Mouse (Mus musculus): ENCODE data around the gene Rpl10a. TPM values are rescaled to one million over a fixed set of nuclear protein-coding genes. Genes with fewer than 3 reads are reported as not detected.
A peak's percentile ranks its signal among the peaks of the same experiment; 100 is the strongest.

Rpl10a gene
- 100 to 1,000 TPM; 327 to 414 TPM for total RNA-seq (2021)
- long read RNA-seq, experiment 1, transcript Rpl10a-201 (6 exons, 830 nt) = major isoform, 284 of 298 reads
- long read RNA-seq, experiment 1, partial matches to known transcripts = 6 of 298 reads
- long read RNA-seq, experiment 1, other reads (novel, unspliced or antisense) = 1 of 298 reads
- long read RNA-seq, experiment 2, transcript Rpl10a-201 (6 exons, 830 nt) = major isoform, 405 of 443 reads
- long read RNA-seq, experiment 2, transcript Rpl10a-204 (2 exons, 1,618 nt) = minor isoform, 5 of 443 reads
- long read RNA-seq, experiment 2, transcript Rpl10a-207 (5 exons, 901 nt) = minor isoform, 11 of 443 reads
- long read RNA-seq, experiment 2, transcript Rpl10a-212 (6 exons, 729 nt) = minor isoform, 5 of 443 reads
- long read RNA-seq, experiment 2, partial matches to known transcripts = 9 of 443 reads
- long read RNA-seq, experiment 2, other reads (novel, unspliced or antisense) = 4 of 443 reads

DNA sequence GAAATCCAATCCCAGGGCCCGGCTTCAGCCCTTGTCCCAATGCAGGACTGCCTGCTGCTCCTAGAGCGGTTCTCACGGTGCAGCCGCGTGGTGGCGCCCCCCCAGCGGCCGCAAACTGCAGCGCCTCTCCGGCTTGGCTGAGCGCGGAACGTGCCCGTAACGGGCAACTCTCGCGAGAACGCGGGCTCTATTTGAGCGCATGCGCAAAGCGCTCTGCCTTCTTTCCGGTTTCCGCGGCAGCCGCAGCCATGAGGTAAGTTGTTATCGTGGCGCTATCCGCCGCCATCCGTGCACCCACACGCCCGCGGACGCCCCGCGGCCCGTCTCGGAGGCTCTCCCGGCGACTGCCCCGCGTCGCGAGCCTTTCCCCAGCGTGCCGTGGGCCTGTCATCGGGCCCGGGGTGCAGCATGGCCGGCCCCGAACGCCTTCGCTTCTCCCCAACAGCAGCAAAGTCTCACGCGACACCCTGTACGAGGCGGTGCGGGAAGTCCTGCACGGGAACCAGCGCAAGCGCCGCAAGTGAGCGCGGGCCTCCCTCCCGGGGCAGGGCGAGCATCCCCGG is at the start of gene Rpl10a:
Gene Rpl10a (plus strand): TSS at position 106 of the 563 bp plus-strand sequence.
- DNase-seq = peak; percentile 98
- intact Hi-C loops (cut with DNase I) = loop anchor here (2.0 kb wide), 1 partner anchor 20 kb away; no protein-coding TSS in a partner anchor

DNA sequence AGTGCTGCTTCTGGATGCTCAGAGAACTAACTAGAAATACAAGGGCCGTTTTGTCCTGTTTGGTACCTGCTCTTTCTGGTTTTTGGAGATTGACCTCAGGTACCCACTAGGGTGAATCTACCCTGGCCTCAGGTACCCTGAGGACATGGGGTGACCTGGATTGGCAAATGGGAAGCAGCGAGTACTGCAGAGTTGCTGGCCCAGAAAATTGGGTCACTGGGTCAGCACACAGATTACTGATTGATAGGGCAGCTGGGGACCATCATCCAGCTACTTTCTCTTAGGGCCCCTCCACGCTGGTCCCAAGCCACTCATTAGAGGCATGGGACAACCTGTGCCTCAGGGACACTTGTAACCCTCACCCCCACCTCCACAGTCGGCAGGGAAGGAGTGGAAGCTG is 49.0 kb upstream of the Rpl10a start:
- intact Hi-C loops (cut with DNase I) = no loop called here
- no peak for DNase-seq

GRCm38 (mm10) chr17:28279780-28280422 is 48.4 kb upstream of the Rpl10a start:
- intact Hi-C loops (cut with DNase I) = no loop called here
- DNase-seq = peak; percentile 60 to 67

DNA sequence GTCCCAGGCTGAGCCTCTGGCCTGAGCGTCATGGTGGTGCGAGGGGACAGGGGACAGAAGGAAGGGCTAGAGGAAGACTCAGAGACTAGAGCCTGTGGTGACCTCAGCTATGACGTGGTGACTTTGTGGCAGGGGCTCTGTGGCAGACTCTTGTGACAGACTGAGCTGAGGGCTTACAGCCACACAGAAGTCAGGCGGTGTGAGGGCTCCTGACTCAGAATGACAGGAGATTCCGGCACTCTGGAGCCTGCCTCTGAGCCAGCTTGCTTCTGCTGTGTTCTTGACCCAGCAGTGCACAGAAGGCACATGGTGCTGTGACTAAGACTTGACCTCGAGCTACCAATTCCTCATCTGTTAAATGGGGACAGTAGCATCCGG is 47.9 kb upstream of the Rpl10a start:
- intact Hi-C loops (cut with DNase I) = no loop called here
- DNase-seq = no peak

GRCm38 (mm10) chr17:28280831-28281377 is 47.4 kb upstream of the Rpl10a start:
- intact Hi-C loops (cut with DNase I) = no loop called here
- DNase-seq = no peak

DNA sequence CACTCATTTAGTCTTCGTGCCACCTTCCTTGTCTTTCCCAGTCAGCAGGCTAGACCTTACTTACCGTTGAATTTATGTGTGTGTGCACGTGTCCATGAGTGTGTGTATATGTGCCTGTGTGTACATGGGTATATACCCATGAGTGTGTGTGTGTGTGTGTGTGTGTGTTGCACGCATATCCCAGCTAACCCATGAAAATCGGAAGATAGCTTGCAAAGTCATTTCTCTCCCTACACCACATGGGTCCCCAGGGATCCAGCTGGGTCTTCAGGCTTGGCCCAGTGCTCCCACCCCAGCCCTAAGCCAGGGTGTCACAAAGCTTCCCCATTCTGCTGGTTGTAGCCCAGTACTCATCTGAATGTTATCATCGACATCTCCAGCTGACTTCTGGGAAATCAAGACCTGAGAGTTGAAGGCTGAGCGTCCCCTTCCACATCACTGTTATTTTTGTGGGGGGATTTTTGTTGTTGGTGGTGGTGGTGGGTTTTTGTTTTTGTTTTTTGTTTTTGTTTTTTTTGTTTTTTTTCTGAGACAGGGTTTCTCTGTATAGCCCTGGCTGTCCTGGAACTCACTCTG is 46.3 kb upstream of the Rpl10a start:
- no peak for DNase-seq
- intact Hi-C loops (cut with DNase I) = no loop called here

GRCm38 (mm10) chr17:28283199-28283598 is 45.1 kb upstream of the Rpl10a start:
- no peak for DNase-seq
- intact Hi-C loops (cut with DNase I) = no loop called here

GRCm38 (mm10) chr17:28286133-28286532 is 42.1 kb upstream of the Rpl10a start:
- intact Hi-C loops (cut with DNase I) = no loop called here
- no peak for DNase-seq

GRCm38 (mm10) chr17:28286964-28287363 is 41.3 kb upstream of the Rpl10a start:
- no peak for DNase-seq
- intact Hi-C loops (cut with DNase I) = no loop called here

GRCm38 (mm10) chr17:28287578-28287977 is 40.7 kb upstream of the Rpl10a start:
- DNase-seq = no peak
- intact Hi-C loops (cut with DNase I) = no loop called here

DNA sequence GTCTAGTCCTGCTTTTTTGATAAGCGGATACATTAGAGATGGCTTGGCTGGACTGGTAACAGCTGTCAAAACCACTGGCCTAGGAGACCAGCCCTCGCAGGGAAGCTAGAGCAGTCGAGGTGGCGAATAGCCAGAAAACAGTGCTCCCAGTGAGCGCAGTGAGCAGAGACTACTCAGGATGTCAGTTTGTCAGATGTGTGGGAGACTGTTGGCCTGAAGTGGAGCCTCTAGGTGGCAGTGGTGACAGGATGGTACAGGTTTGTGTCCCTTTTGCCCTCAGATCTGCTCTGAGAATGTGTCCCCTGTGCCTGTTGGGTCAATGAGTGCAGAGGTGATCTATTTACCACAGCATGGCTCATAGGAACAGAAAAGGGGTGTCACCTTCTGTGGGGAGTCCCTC is 40.3 kb upstream of the Rpl10a start:
- intact Hi-C loops (cut with DNase I) = no loop called here
- no peak for DNase-seq

DNA sequence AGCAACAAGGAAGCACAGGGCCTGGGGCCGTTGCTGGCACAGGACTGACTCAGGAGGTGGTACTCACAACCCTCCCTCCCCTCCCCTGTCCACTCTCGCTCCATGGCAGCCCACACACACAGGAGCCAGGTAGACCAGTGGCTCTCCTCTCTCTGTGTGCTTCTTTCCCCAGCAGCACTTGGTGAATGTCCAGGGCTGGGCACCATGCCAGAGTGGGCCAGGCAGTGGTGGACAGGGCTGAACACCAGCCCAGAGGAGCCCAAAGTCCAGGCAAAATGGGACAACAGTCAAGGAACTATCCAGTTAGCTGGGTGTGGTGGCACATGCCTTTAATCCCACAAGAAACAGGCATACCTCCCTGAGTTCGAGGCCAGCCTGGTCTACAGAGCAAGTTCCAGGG is 38.0 kb upstream of the Rpl10a start:
- intact Hi-C loops (cut with DNase I) = no loop called here
- peak in 1 of 2 experiments; percentile 43 for DNase-seq

- intact Hi-C loops (cut with DNase I) = no loop called here
- DNase-seq = no peak
These were observed 37.6 kb upstream of the Rpl10a start for GRCm38 (mm10) chr17:28290671-28291070.

GRCm38 (mm10) chr17:28291346-28291745 is 36.9 kb upstream of the Rpl10a start:
- DNase-seq = no peak
- intact Hi-C loops (cut with DNase I) = no loop called here

DNA sequence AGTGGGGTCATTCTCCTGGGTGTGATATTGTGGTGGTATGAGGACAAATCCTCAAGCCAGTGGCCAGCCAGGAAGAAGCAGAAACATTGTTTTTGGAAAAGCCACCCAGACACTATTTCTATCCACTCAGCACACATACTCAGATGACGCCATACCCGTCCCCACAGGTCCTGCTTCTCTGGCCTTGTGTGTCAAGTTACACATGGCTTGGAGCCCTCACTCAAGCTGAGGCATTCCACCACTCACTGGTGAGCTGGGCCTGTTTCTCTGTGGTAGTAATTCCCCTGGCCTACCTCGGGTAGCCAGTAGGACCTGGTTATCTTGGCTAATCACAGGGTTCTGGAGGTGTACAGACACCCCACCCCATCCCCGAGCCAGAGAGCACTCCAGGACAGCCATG is 34.6 kb upstream of the Rpl10a start:
- peak in 1 of 2 experiments; percentile 43 for DNase-seq
- intact Hi-C loops (cut with DNase I) = no loop called here

GRCm38 (mm10) chr17:28294449-28295333 is 33.6 kb upstream of the Rpl10a start:
- intact Hi-C loops (cut with DNase I) = no loop called here
- DNase-seq = no peak

GRCm38 (mm10) chr17:28298888-28299287 is 29.4 kb upstream of the Rpl10a start:
- no peak for DNase-seq
- intact Hi-C loops (cut with DNase I) = no loop called here

GRCm38 (mm10) chr17:28299669-28300320 is 28.5 kb upstream of the Rpl10a start:
- no peak for DNase-seq
- intact Hi-C loops (cut with DNase I) = no loop called here

DNA sequence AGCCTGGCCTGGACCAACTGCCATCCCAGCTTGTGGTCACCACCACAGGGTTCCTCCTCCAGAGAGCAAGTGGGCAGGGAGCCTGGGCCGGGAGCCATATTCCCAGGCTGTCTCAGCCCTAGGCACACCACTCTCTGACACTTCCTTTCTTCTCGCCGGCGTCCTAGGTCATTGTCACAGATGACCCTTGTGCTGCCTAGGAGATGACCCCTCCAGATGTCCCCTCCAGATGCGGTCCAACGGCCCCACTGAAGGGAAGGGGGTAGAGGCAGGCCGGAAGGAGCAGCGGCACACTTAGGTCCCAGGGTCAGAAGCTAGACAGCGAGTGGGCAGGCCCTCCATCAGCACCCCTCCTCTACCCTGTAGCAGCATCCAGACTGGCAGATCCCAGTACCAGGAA is 27.9 kb upstream of the Rpl10a start:
- no peak for DNase-seq
- intact Hi-C loops (cut with DNase I) = no loop called here
